Mouse (Mus musculus): Measurements from ENCODE around the gene Fam210b.

Gene Fam210b

GRCm38 (mm10) chr2:172349776-172350175 lies 4.4 kb downstream of the Fam210b start:
- no peak for DNase-seq (ENCODE audit: low spot score)

- no peak for DNase-seq (ENCODE audit: low spot score)
Observed at GRCm38 (mm10) chr2:172350773-172351172, 5.4 kb downstream of the Fam210b start.

GRCm38 (mm10) chr2:172353218-172353617 lies 7.9 kb downstream of the Fam210b start:
- DNase-seq (ENCODE audit: low spot score): no peak

GRCm38 (mm10) chr2:172354761-172355160 lies 9.4 kb downstream of the Fam210b start:
- no peak for DNase-seq (ENCODE audit: low spot score)

- no peak for DNase-seq (ENCODE audit: low spot score)
Observed at GRCm38 (mm10) chr2:172355833-172356232, 10.5 kb downstream of the Fam210b start.

GRCm38 (mm10) chr2:172363176-172363575 lies 17.8 kb downstream of the Fam210b start:
- no peak for DNase-seq (ENCODE audit: low spot score)

GRCm38 (mm10) chr2:172370411-172371223 lies 25.3 kb downstream of the Fam210b start, which contains the start of the genes Aurka and Cstf1:
Gene Aurka (minus strand): TSS chr2:172370535.
Gene Cstf1 (plus strand): TSS chr2:172370681.
- peak; percentile 97 for DNase-seq (ENCODE audit: low spot score)

- peak; percentile 27 for DNase-seq (ENCODE audit: low spot score)
Observed at GRCm38 (mm10) chr2:172371258-172371657, 25.9 kb downstream of the Fam210b start.

GRCm38 (mm10) chr2:172376551-172376950 lies 31.2 kb downstream of the Fam210b start:
- no peak for DNase-seq (ENCODE audit: low spot score)

GRCm38 (mm10) chr2:172376999-172377515 lies 31.7 kb downstream of the Fam210b start:
- DNase-seq (ENCODE audit: low spot score): no peak

- peak; percentile 51 for DNase-seq (ENCODE audit: low spot score)
Observed at GRCm38 (mm10) chr2:172378332-172378731, 33.0 kb downstream of the Fam210b start.

GRCm38 (mm10) chr2:172380513-172380912 lies 35.1 kb downstream of the Fam210b start:
- no peak for DNase-seq (ENCODE audit: low spot score)

GRCm38 (mm10) chr2:172381341-172381740 lies 36.0 kb downstream of the Fam210b start:
- DNase-seq (ENCODE audit: low spot score): no peak

GRCm38 (mm10) chr2:172381898-172382297 lies 36.5 kb downstream of the Fam210b start:
- no peak for DNase-seq (ENCODE audit: low spot score)

- DNase-seq (ENCODE audit: low spot score): no peak
Observed at GRCm38 (mm10) chr2:172384715-172385114, 39.4 kb downstream of the Fam210b start.

GRCm38 (mm10) chr2:172390341-172390740 lies 45.0 kb downstream of the Fam210b start:
- DNase-seq (ENCODE audit: low spot score): no peak

- DNase-seq (ENCODE audit: low spot score): no peak
Observed at GRCm38 (mm10) chr2:172392041-172392521, 46.7 kb downstream of the Fam210b start.

- DNase-seq (ENCODE audit: low spot score): no peak
Observed at GRCm38 (mm10) chr2:172393391-172394051, 48.2 kb downstream of the Fam210b start, which contains the start of gene Cass4. Gene Cass4 (plus strand): TSS chr2:172393794.

GRCm38 (mm10) chr2:172394052-172394392 lies 48.7 kb downstream of the Fam210b start:
- no peak for DNase-seq (ENCODE audit: low spot score)

GRCm38 (mm10) chr2:172394671-172395070 lies 49.3 kb downstream of the Fam210b start:
- no peak for DNase-seq (ENCODE audit: low spot score)

- peak; percentile 37 for DNase-seq (ENCODE audit: low spot score)
Observed at GRCm38 (mm10) chr2:172395961-172396360, 50.6 kb downstream of the Fam210b start.

- DNase-seq (ENCODE audit: low spot score): peak; percentile 46
Observed at GRCm38 (mm10) chr2:172399901-172400300, 54.5 kb downstream of the Fam210b start.
